Mouse (Mus musculus) G1E (cell line): Measurements from ENCODE around the gene Npc2.

Experiments used
- CTCF ChIP-seq: IDR thresholded peaks from 2 replicates; pipeline ENCODE4 v1.5.1; 2012; ENCODE audit warnings: low read depth, low read length, inconsistent platforms, mixed read lengths
- GATA1 ChIP-seq: IDR thresholded peaks from 2 replicates; pipeline ENCODE4 v1.6.1; 2012; ENCODE audit warnings: borderline replicate concordance, low read length, inconsistent platforms, mixed read lengths

GRCm38 (mm10) chr12:84784604-84785381 lies 11.8 kb upstream of the Npc2 start:
- TF ChIP-seq CTCF (peak; percentile 85), GATA1 (no peak)
